Mouse (Mus musculus) bone marrow macrophage, adult 2 months (primary cell): ENCODE results near the gene Hoxd3.

Source experiments
- CTCF ChIP-seq: IDR thresholded peaks from 2 replicates; pipeline ENCODE4 v1.5.1; 2012; ENCODE audit warnings: low read depth, mild to moderate bottlenecking, low read length, moderate library complexity
- POLR2A ChIP-seq: IDR thresholded peaks from 2 replicates; pipeline ENCODE4 v1.6.1; 2012; ENCODE audit warnings: mild to moderate bottlenecking, low read depth, low read length, borderline replicate concordance

GRCm38 (mm10) chr2:74683471-74683951, 28.2 kb upstream of the Hoxd3 start:
- TF ChIP-seq POLR2A (no peak), CTCF (no peak)
